Mouse (Mus musculus) thymus, postnatal 0 days (tissue): ENCODE measurements around the gene Il5ra. TPM values are rescaled to one million over a fixed set of nuclear protein-coding genes. Genes with fewer than 3 reads are reported as not detected.

Experiments
- DNase-seq: peaks from one replicate; pipeline ENCODE4 v3.0.0-alpha.2; 2015; ENCODE audit warnings: low spot score
- polyA plus RNA-seq: library from polyadenylated mRNA; unstranded; fragments of >200 nt; fragmentation: Nextera tagmentation; extraction: Ambion mirVana; gene quantifications from 2 replicates; pipeline ENCODE4 v1.2.1, GENCODE M21; 2015

Gene Il5ra
- polyA plus RNA-seq, result 0.89 and 1.2 TPM in 2 replicates

GRCm38 (mm10) chr6:106748887-106749388 is at the start of gene Il5ra:
Gene Il5ra (minus strand): TSS chr6:106749037.
- DNase-seq, result peak; percentile 76

DNA sequence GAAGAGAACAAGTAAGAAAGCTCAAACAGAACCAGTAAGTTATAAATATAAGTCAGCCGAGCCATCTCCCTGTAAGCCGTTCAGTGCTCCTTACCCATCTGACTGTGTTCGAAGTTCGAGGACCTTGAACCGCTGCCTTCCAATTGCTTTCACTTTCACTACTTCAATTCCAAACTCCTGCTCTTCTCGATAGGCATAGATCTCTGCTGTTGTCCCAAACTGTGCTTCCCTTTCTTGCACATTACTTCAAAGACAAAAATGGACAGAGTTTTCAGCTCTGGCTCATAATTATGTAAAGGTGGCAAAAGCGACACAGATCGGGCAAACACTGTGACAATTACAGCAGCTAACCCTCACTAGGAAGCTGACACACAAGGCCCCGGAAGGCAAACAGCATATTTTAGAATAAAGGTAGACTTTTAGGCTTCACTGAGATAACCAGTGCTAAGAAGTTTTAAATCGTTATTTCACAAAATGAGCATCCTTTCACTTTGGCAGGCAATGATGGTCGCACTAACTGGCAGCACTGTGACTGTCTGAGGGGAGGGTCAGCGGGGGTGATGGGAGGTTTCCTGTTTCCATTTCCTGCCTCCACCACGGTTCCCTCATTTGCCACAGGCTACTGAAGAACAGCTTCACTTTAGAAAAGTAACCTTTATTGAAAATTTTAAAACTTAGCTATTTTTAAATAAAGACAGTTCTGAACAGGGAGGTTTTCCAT is 45.4 kb upstream of the Il5ra start:
- DNase-seq, result peak; percentile 51

GRCm38 (mm10) chr6:106793621-106794020 is 44.8 kb upstream of the Il5ra start:
- peak; percentile 3 for DNase-seq

GRCm38 (mm10) chr6:106793088-106793487 is 44.3 kb upstream of the Il5ra start:
- no peak for DNase-seq

DNA sequence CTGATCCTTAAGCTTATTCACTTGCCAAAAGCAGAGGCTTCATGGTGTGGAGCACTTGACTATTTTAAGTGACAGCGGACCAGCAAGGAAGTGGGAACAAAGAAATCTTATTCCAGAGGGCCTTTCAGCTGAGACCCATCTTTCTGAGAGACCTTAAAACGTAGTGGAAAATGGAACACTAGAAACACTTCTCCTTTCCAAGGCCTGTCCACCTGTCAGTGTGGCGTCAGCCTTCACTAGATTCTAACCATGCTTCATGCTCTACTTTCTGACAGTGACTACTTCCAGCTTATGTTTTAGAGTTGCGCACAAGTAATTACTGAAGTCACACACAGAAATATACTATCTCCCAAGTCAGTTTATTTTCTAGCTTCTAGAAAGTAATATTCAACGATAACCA is 43.6 kb upstream of the Il5ra start:
- DNase-seq, result no peak

- DNase-seq, result peak; percentile 12
Measured at GRCm38 (mm10) chr6:106791429-106791828, 42.6 kb upstream of the Il5ra start.

DNA sequence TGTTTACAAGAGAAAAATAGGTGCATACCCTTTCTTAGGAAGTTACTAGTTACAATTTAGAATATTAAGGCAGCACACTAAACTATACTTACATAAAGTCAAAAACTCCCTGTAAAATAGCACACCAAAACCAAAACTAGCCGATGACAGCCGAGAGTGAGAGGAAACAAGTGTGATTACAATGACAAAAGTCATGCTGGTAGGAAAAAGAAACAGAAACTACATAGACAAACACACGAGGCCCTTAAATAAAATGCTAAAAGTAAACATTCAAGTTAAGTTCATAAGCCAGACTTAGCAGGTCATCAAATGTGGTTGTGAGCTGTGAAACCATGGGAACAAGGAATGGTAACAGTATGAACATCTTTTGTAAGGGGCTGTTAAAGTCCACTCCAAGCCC is 38.3 kb upstream of the Il5ra start:
- DNase-seq, result no peak

GRCm38 (mm10) chr6:106770046-106770445 is 21.2 kb upstream of the Il5ra start:
- DNase-seq, result no peak

GRCm38 (mm10) chr6:106769290-106769866 is 20.5 kb upstream of the Il5ra start:
- DNase-seq, result no peak

- peak; percentile 99 for DNase-seq
Measured at GRCm38 (mm10) chr6:106768640-106769289, 19.9 kb upstream of the Il5ra start, which contains the start of gene Trnt1. Gene Trnt1 (plus strand): TSS chr6:106769120.

DNA sequence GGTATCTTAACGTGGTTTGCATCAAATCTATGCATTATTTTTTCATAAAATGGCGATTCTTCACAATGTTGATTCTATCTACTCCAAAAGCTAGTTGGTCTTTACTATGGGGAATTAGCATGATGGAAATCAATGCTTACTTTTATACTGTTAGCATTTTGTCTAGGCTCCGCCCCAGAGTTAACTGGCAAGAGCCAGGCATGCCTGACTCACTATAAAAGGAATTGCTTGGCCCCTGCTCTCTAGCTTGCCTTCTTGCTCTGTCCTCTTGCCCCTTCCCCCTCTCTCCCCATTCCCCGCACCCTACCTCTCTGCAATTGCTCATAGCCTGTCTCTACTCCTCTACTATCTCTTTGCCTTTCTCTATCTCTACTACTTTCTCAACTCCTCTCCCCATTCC is 17.9 kb upstream of the Il5ra start:
- DNase-seq, result no peak

GRCm38 (mm10) chr6:106765892-106766291 is 17.1 kb upstream of the Il5ra start:
- no peak for DNase-seq

DNA sequence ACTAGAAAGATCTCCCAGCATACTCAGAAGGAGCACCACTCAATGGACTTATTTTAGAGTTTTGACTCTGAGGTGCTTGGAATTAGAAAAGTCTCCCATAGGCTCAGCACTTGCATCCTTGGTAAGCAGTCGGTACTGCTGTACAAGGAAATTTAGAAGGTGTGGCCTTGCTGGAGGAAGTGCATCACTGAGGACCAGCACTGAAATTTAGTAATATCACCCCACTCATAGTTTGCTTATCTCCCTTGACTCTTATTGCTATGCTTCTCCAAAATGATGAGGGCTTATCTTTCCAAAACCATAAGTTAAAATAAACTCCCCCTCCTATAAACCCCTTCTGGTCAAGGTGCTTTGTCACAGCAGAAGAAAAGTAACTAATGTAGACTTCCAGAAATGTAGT is 12.6 kb upstream of the Il5ra start:
- DNase-seq, result no peak

DNA sequence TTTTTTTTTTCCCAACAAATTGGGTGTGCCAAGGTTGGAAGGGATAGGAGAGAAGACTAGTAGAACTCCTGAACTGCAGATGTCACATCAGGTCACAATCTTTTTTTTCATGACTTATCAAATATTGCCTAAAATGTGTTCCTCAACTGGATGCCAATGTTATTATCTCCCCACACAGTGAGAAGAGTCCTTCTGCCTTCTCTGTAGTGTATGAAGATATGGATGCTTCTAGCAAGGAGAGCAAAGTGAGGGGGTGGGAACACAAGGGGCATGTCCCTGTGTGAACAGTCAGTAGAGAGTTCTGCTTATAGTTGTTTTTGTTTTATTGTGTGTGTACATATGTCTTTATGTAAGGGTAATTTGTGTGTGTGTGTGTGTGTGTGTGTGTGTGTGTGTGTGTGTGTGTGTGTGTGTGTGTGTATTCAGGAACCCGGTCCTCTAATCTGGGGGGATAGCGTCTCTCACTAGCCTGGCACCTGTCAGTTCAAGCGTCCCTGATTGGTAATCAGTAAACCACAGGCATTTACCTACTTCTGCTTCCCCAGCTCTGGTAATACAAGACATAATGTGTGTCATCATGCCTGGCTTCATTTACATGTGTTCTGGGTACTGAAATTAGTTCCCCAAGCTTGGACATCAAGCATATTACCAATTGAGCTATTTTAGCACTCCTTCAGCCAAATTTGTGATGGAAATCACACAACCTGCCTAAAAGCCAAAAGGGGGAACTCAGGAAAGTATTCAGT is 11.8 kb upstream of the Il5ra start:
- DNase-seq, result no peak

DNA sequence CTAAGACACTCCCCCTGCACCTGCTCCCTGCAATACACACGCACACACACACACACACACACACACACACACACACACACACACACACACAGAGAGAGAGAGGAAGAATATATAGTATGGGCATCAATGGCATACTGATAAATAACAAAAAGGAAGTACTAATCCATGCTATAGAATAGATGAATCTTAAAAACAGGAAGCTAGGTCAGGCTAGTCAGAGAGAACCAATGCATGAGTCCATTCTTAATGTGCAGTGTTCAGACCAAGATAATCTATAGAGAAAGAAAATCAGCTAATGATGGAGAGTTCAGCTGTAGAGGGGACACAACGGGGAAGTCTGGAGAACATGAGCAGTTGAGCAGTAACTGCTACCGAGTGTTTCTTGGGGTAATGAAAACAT is 9.5 kb upstream of the Il5ra start:
- no peak for DNase-seq

GRCm38 (mm10) chr6:106750291-106750690 is 1.5 kb upstream of the Il5ra start:
- DNase-seq, result no peak

DNA sequence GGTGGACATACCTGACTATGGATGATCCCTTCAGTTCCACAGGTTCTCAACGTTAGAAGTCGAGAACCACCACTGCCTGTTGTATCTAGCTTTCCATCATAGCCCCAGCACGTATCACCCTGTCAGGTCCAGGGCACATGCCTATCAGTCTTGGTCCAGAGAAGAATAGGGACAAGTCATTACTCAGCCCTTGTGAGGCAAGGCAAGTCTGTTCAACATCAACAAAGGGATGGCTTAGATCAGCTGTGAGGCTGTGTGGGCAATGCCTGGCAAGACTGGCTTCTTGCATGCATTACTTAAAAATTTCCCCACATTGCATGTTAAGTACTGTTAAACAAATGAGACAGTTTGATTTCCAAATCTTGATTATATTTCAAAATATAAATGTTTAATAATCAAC is 1.0 kb downstream of the Il5ra start:
- no peak for DNase-seq

- no peak for DNase-seq
Measured at GRCm38 (mm10) chr6:106747251-106747650, 1.6 kb downstream of the Il5ra start.

DNA sequence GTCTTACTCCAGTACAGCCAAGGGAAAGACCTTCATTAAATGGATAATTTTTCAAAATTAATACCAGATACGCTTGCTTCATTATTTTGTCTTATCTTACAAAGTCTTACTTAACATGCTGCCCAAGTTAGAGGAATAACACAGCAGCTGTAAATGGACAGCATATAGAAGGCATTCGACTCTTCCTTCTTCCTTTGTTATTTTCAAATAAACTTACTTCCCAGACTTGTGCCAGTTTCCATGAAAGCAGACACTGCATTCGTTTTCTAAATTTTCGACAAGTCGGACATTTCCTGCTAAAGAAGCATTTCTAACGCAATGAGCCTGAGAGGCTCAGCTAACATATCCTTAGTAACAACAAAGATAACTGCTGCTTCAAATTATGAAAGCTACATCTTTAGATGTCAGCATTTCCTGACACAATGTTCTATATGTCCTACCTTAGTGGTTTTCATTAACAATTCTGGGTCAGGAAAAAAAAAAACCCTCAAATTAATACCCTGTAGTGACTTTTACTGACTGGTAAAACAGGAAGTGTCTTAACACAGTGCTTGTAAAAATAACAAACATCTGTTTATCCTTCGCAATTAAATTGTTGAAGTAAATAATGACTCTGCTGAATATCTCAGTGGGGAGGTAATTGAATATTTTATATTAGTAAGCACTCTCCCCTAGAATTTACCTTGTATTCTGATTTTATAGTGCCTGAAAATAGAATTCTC is 3.0 kb downstream of the Il5ra start:
- DNase-seq, result no peak

- peak; percentile 23 for DNase-seq
Measured at GRCm38 (mm10) chr6:106743556-106744233, 5.1 kb downstream of the Il5ra start.
